Mouse (Mus musculus): ENCODE data around the gene Cox4i1. TPM values are rescaled to one million over a fixed set of nuclear protein-coding genes. Genes with fewer than 3 reads are reported as not detected.

Gene Cox4i1
- polyA plus RNA-seq, 1 experiment from 2014 or later, result 673 TPM

- Histone ChIP-seq H3K27ac (replicated peaks) (no peak overlapping the region), H3K4me3 (replicated peaks) (no peak overlapping the region), H3K4me2 (no peak overlapping the region), H3K27me3 (no peaks in the 10 kb centered on the region), H3K9ac (no peak overlapping the region), H3K36me3 (replicated peaks) (no peaks in the 10 kb centered on the region), H3K9me3 (replicated peaks) (no peaks in the 10 kb centered on the region), H3K4me1 (replicated peaks) (no peaks in the 10 kb centered on the region)
- 32% methylated on average over 10 of the region's 10 CpGs for WGBS (ENCODE audit: insufficient replicate concordance)
- no peak for ATAC-seq (ENCODE audit: insufficient read depth)
These were observed 41.2 kb downstream of the Cox4i1 start for GRCm38 (mm10) chr8:120709176-120709575.

GRCm38 (mm10) chr8:120715200-120715599 is 47.2 kb downstream of the Cox4i1 start:
- no peak for ATAC-seq (ENCODE audit: insufficient read depth)
- Histone ChIP-seq H3K27me3 (no peaks in the 10 kb centered on the region), H3K27ac (replicated peaks) (no peak overlapping the region), H3K4me3 (replicated peaks) (no peak overlapping the region), H3K4me2 (no peak overlapping the region), H3K9me3 (replicated peaks) (no peaks in the 10 kb centered on the region), H3K4me1 (replicated peaks) (no peaks in the 10 kb centered on the region), H3K9ac (no peak overlapping the region), H3K36me3 (replicated peaks) (no peaks in the 10 kb centered on the region)
- WGBS (ENCODE audit: insufficient replicate concordance), result 27% methylated on average over 6 of the region's 6 CpGs

GRCm38 (mm10) chr8:120715996-120716680 is 48.1 kb downstream of the Cox4i1 start:
- no peak overlapping the region for H3K4me2 ChIP-seq
- H3K4me1 ChIP-seq (replicated peaks), result no peaks in the 10 kb centered on the region
- H3K9ac ChIP-seq, result no peak overlapping the region
- H3K27me3 ChIP-seq, result no peaks in the 10 kb centered on the region
- H3K27ac ChIP-seq (replicated peaks), result no peak overlapping the region
- no peaks in the 10 kb centered on the region for H3K36me3 ChIP-seq (replicated peaks)
- H3K4me3 ChIP-seq (replicated peaks), result no peak overlapping the region
- ATAC-seq (ENCODE audit: insufficient read depth), result no peak
- H3K9me3 ChIP-seq (replicated peaks), result no peaks in the 10 kb centered on the region
- 51% methylated on average over 15 of the region's 15 CpGs for WGBS (ENCODE audit: insufficient replicate concordance)

- 46% methylated on average over 19 of the region's 19 CpGs for WGBS (ENCODE audit: insufficient replicate concordance)
- no peak overlapping the region for H3K27ac ChIP-seq (replicated peaks)
- ATAC-seq (ENCODE audit: insufficient read depth), result no peak
- no peaks in the 10 kb centered on the region for H3K9me3 ChIP-seq (replicated peaks)
- H3K4me1 ChIP-seq (replicated peaks), result no peaks in the 10 kb centered on the region
- H3K9ac ChIP-seq, result no peak overlapping the region
- no peaks in the 10 kb centered on the region for H3K36me3 ChIP-seq (replicated peaks)
- no peaks in the 10 kb centered on the region for H3K27me3 ChIP-seq
- no peak overlapping the region for H3K4me2 ChIP-seq
- H3K4me3 ChIP-seq (replicated peaks), result no peak overlapping the region
These were observed 51.7 kb downstream of the Cox4i1 start for GRCm38 (mm10) chr8:120719586-120720236.

- no peak overlapping the region for H3K27ac ChIP-seq (replicated peaks)
- H3K27me3 ChIP-seq, result no peaks in the 10 kb centered on the region
- WGBS (ENCODE audit: insufficient replicate concordance), result 52% methylated on average over 6 of the region's 6 CpGs
- H3K9me3 ChIP-seq (replicated peaks), result no peaks in the 10 kb centered on the region
- H3K4me3 ChIP-seq (replicated peaks), result no peak overlapping the region
- H3K4me2 ChIP-seq, result no peak overlapping the region
- ATAC-seq (ENCODE audit: insufficient read depth), result no peak
- H3K4me1 ChIP-seq (replicated peaks), result 0 out of 2 replicates have a peak, but pooled peaks cover 4% of the 10 kb centered on the region
- H3K9ac ChIP-seq, result no peak overlapping the region
- H3K36me3 ChIP-seq (replicated peaks), result no peaks in the 10 kb centered on the region
These were observed 55.0 kb downstream of the Cox4i1 start for GRCm38 (mm10) chr8:120723025-120723424.

Other genes with a start within 250 kb of the Cox4i1 start
- gene Gins2, start 78.9 kb upstream of the Cox4i1 start, polyA plus RNA-seq (2015; fragmentation: Nextera tagmentation; extraction: Ambion mirVana), result 50.1 and 52.3 TPM in 2 replicates
- 0.92 and 1.2 TPM in 2 replicates for gene 1190005I06Rik, start 20.6 kb upstream of the Cox4i1 start, polyA plus RNA-seq (2015; fragmentation: Nextera tagmentation; extraction: Ambion mirVana)
- 0.35 and 0.64 TPM in 2 replicates for gene Gm27021, start 143 bp upstream of the Cox4i1 start, polyA plus RNA-seq (2015; fragmentation: Nextera tagmentation; extraction: Ambion mirVana)
- gene Emc8, start 351 bp downstream of the Cox4i1 start, polyA plus RNA-seq (2015; fragmentation: Nextera tagmentation; extraction: Ambion mirVana), result 100 and 104 TPM in 2 replicates
- 17.4 and 18.8 TPM in 2 replicates for gene Irf8, start 68.1 kb downstream of the Cox4i1 start, polyA plus RNA-seq (2015; fragmentation: Nextera tagmentation; extraction: Ambion mirVana)

All from liver, embryonic 15.5 days (tissue).